Mouse (Mus musculus) midbrain, embryonic 16.5 days (tissue): ENCODE measurements at regions not wholly inside any gene's neighbourhood (a gene's known extent, or its start where the extent isn't known, plus 50 kb on each side); places are given as distances from the start of the nearest gene placed in this dataset.

ENCODE experiments used
- ATAC-seq: fragments of 200-750 bp; cut with Nextera tagmentation; 2 replicates; pipeline ENCODE4 v1.8.0; 2017; ENCODE audit warnings: moderate TSS enrichment
- H3K27ac ChIP-seq: fragments of 300-500 bp; sonication (generic); 2 replicates; pipeline ENCODE4 v1.5.1; 2014; ENCODE audit warnings: mild to moderate bottlenecking, low read length, mixed read lengths
- H3K27me3 ChIP-seq: fragments of 300-500 bp; sonication (generic); 2 replicates; pipeline ENCODE4 v1.6.1; 2014; ENCODE audit warnings: low read depth, low read length, mixed read lengths; ENCODE audit not compliant: control insufficient read depth, insufficient read depth
- H3K36me3 ChIP-seq: fragments of 300-500 bp; sonication (generic); 2 replicates; pipeline ENCODE4 v1.6.1; 2014; ENCODE audit warnings: mild to moderate bottlenecking, low read length, moderate library complexity, mixed read lengths; ENCODE audit not compliant: control insufficient read depth, insufficient read depth
- H3K4me1 ChIP-seq: fragments of 300-500 bp; sonication (generic); 2 replicates; pipeline ENCODE4 v1.6.1; 2014; ENCODE audit warnings: mild to moderate bottlenecking, low read length, mixed read lengths; ENCODE audit not compliant: control insufficient read depth, insufficient read depth
- H3K4me2 ChIP-seq: fragments of 300-500 bp; sonication (generic); 2 replicates; pipeline ENCODE4 v1.6.1; 2014; ENCODE audit warnings: mild to moderate bottlenecking, low read length, mixed read lengths
- H3K4me3 ChIP-seq: fragments of 300-500 bp; sonication (generic); 2 replicates; pipeline ENCODE4 v1.5.1; 2014; ENCODE audit warnings: low read depth, mild to moderate bottlenecking, low read length, moderate library complexity, mixed read lengths
- H3K9ac ChIP-seq: fragments of 300-500 bp; sonication (generic); 2 replicates; pipeline ENCODE4 v1.6.1; 2014; ENCODE audit warnings: low read depth, low read length, mixed read lengths
- H3K9me3 ChIP-seq: fragments of 300-500 bp; sonication (generic); replicated peaks from 2 replicates; pipeline ENCODE4 v1.6.1; 2014; ENCODE audit warnings: mild to moderate bottlenecking, low read length, mixed read lengths; ENCODE audit not compliant: control insufficient read depth, poor library complexity, severe bottlenecking
- WGBS: fragments of 180-500 bp; shearing (Covaris S2); extraction: QIAGEN DNeasy Blood & Tissue Kit; methylation state at CpG from one replicate; pipeline ENCODE4 v1.1.7; 2014; 5-methylcytosine and 5-hydroxymethylcytosine counted together

DNA sequence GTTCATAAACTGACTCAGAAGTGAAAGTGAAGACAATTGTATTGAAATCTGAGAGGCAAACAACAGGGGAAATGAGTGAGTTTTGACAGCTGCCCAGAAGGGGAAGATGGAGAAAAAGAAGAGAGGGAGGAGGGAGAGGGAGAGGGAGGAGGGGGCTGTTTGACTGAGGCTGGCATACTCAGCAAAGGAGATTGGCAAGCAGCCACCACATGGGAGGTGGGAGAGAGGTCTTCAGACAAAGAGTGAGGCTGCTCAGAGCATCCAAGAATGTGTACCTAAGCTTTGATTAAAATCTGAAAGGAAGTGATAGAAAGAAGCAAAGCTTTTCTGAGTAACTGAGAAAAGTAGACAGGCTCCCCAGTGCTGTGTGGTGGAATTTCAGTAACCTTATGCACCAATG lies 636.0 kb downstream of the Sqor start:
- Histone ChIP-seq H3K4me1 (no peaks in the 10 kb centered on the region), H3K27ac (no peak overlapping the region), H3K9ac (no peak overlapping the region), H3K27me3 (no peaks in the 10 kb centered on the region), H3K4me3 (no peak overlapping the region), H3K9me3 (no peaks in the 10 kb centered on the region), H3K4me2 (no peak overlapping the region), H3K36me3 (no peaks in the 10 kb centered on the region)
- ATAC-seq: no peak; the same call in 1 of the 2 replicates

DNA sequence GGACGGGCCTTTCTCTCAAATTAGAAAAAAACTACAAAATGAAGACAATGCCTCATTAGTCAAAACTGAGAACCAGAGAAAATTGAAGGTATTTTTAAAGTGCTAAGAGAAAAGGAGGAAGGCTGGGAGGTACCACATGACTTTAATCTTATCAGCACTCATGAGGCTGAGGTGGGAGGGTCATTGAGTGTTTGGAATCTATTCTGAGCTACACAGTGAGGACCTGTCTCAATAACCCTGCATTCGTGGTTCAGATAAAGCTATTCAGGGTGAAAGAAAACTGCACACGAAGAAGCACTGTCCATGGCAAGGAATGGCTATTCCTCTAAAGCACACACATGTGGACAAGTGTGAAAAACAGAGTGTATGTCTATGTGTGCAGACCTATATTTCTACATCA lies 644.0 kb downstream of the Sqor start:
- no peaks in the 10 kb centered on the region for H3K9me3 ChIP-seq
- H3K4me1 ChIP-seq: no peaks in the 10 kb centered on the region
- H3K9ac ChIP-seq: no peak overlapping the region
- no peak overlapping the region for H3K4me2 ChIP-seq
- no peak overlapping the region for H3K27ac ChIP-seq
- no peak overlapping the region for H3K4me3 ChIP-seq
- H3K27me3 ChIP-seq: no peaks in the 10 kb centered on the region
- no peaks in the 10 kb centered on the region for H3K36me3 ChIP-seq
- no peak for ATAC-seq
- 73% methylated on average over 3 of the region's 3 CpGs for WGBS

DNA sequence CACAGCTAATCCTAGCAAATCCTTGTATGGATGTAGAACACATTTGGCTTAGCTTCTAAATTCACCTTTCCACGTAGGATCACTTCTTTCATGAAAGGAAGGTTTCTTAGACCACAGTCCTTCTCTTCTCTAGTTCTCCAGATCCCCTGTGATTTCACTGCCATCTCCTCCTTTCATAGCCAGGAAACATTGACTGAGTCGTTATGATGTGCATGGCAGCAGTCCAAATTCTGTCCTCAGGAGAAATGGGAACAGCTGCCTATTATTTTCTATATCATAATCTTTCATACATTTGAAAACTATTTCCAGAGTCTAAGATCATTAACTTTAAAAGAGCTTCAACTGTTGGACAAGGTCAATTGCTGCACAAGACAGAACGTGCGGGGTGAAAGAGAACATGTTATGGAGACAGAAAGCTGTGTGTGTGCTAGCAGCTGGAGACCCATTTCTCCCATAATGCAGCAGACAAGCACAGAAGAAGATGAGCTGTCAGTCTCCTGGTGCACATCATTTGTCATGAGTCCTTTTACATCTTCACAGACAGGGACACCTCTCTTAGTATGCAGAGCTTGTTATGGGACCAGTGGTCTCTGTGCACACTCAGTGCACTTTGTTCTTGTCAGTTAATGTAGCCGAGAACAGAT lies 631.6 kb upstream of the Sema6d start:
- no peak overlapping the region for H3K27ac ChIP-seq

DNA sequence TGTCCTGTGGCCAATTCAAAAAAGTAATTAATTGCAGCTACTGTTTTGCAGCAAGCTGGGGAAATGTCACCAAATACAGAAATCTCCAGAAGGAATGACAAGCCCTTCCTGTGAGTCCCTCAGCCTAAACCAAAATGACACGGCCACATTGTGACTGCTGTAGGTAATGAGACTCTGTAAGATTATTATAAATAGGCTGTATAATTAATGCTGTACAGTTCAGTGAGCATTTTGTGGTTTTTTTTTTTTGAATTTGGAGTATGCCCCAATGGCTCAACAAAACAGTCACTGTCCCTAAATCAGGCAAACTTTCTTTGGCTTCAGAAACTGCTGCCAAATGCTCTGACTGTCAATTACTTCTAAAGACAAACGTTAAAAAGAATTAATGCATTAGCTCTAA lies 615.9 kb upstream of the Sema6d start:
- H3K36me3 ChIP-seq: no peaks in the 10 kb centered on the region
- H3K27ac ChIP-seq: no peak overlapping the region
- H3K27me3 ChIP-seq: no peaks in the 10 kb centered on the region
- 54% methylated on average over 2 of the region's 2 CpGs for WGBS
- peaks cover 3% of the 10 kb centered on the region; the same call in 1 of the 2 replicates for H3K4me1 ChIP-seq
- ATAC-seq: no peak
- no peak overlapping the region for H3K4me2 ChIP-seq
- H3K9ac ChIP-seq: no peak overlapping the region
- no peaks in the 10 kb centered on the region for H3K9me3 ChIP-seq
- no peak overlapping the region for H3K4me3 ChIP-seq

More for the DNA sequence above, 631.6 kb upstream of the Sema6d start:
- Histone ChIP-seq H3K9me3 (no peaks in the 10 kb centered on the region), H3K9ac (no peak overlapping the region), H3K27me3 (no peaks in the 10 kb centered on the region), H3K4me1 (no peaks in the 10 kb centered on the region), H3K4me2 (no peak overlapping the region), H3K4me3 (no peak overlapping the region), H3K36me3 (no peaks in the 10 kb centered on the region)
- WGBS: 45% methylated on average over 5 of the region's 5 CpGs
- ATAC-seq: no peak

DNA sequence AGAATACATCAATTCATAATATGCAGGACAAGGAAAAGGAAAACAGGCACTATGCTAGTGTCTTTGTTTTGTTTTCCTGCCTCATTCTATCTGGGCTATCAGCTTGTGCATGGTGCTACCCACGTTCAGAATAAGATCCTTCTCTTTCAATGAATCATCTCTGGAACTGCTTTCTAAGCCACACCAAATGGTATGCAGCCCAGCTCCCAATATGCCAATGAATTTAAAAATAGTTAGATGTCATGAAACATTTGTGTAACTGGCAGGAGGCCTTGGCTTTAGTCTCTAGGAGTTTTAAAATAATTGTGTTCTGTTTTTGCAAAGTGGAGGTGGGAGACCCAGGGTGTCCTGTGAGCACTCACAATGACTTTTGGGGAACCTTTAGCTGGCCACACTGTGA lies 603.1 kb upstream of the Sema6d start:
- Histone ChIP-seq H3K9ac (no peak overlapping the region), H3K27me3 (no peaks in the 10 kb centered on the region), H3K27ac (no peak overlapping the region), H3K4me3 (no peak overlapping the region), H3K36me3 (no peaks in the 10 kb centered on the region), H3K9me3 (no peaks in the 10 kb centered on the region), H3K4me2 (no peak overlapping the region), H3K4me1 (no peaks in the 10 kb centered on the region)
- 57% methylated on average over 1 of the region's 1 CpGs for WGBS
- ATAC-seq: no peak

DNA sequence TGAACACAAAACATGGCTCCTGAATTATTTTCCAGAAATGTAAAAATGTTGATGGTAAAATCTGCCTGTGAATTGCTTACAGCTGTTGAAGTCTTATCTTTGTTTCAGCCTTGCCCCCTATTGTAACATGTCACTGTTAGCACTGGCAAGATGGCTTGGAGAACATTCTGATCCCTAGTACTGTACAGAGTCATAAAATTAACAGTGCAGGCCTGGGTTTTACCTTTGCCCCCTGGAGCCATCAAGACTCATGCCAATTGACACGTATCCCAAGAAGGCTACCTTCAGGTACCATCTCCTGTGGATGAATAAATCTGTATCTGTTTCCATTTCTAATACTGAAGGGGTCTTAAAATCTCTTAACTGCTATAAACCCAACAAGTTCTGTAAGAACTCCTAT lies 583.6 kb upstream of the Sema6d start:
- WGBS: 79% methylated on average over 1 of the region's 1 CpGs
- Histone ChIP-seq H3K4me2 (no peak overlapping the region), H3K4me3 (no peak overlapping the region), H3K27ac (no peak overlapping the region), H3K36me3 (no peaks in the 10 kb centered on the region), H3K27me3 (no peaks in the 10 kb centered on the region), H3K4me1 (no peaks in the 10 kb centered on the region), H3K9me3 (no peaks in the 10 kb centered on the region), H3K9ac (no peak overlapping the region)
- no peak for ATAC-seq

DNA sequence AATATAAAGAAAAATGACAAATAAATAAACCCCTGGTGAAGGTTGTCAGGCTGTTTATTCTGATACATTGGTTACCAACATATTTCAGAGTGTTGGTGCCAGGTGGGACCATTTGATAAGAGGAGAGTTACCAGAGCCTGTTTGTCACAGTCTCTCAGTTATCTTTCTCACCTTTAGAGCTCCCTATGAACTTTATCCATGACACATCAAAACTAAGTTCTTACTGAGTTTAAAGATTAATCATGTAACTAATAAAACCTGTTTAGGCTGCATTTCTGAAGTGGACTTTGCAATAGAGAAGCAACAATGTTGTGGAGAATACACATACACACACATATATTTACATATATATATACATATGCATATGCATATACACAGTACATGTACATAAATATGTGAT lies 582.7 kb upstream of the Sema6d start:
- Histone ChIP-seq H3K36me3 (no peaks in the 10 kb centered on the region), H3K4me1 (no peaks in the 10 kb centered on the region), H3K4me3 (no peak overlapping the region), H3K27me3 (no peaks in the 10 kb centered on the region), H3K27ac (no peak overlapping the region), H3K9me3 (no peaks in the 10 kb centered on the region), H3K4me2 (no peak overlapping the region), H3K9ac (no peak overlapping the region)
- no peak for ATAC-seq

DNA sequence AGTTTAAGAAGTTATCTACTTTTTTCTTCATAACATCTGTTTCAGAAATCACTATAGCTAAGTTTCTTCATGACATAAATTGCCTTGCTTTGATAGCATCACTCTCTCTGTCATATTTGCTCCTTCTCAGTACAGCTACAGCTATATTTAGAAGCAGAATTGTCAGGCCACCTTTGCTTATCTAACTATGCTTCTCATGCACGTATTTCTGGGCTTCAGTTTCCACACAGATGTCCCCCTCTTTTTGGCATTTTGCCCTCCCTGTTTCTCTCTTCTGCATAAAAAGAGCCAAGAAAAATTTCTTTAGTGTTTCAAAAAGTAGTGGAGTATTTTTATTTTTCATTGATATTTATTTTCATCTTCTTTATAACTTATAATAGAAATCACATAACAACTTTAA lies 560.9 kb upstream of the Sema6d start:
- Histone ChIP-seq H3K9ac (no peak overlapping the region), H3K4me1 (0 out of 2 replicates have a peak, but pooled peaks cover 5% of the 10 kb centered on the region), H3K4me2 (no peak overlapping the region), H3K27ac (no peak overlapping the region), H3K9me3 (no peaks in the 10 kb centered on the region), H3K27me3 (no peaks in the 10 kb centered on the region), H3K36me3 (no peaks in the 10 kb centered on the region), H3K4me3 (no peak overlapping the region)
- 63% methylated on average over 1 of the region's 1 CpGs for WGBS
- ATAC-seq: no peak

DNA sequence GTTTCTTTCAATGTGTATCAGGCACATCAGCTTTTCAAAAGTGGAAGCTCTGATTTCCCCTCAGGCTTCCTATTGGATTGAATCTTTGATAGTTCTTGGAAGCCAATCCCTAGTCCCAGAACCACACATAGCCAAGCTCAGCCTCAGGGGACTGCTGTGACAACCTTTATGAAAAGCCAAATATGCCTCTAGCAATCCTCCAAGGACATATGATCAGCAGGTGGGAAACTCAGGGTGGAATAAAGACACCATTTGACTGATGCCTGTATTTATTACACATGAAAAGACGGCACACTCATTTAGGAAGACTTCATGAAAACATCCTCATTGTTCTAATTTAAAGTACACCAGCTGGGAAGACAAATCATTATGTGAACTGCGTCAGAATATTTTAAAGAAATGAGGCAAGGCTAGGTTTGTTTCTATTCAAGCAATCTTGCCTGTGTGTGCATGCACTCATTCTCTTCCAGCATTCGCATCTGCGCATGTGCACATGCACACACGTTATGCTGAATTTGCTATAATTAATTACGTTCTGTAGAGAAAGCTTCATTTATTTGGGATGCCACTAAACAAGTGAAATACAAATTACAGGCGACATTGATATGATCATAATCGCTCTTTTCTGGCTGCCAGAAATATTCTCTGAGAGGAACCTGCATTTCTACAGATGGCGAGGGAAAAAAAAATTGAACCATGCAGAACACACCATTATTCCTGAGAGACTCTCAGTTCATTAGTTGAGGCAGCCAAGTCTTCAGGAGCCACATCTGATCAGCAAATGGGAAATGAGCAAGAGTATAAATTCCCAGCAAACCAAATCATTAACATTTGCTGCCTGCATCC lies 556.6 kb upstream of the Sema6d start:
- Histone ChIP-seq H3K4me2 (peak overlapping the region; percentile 5), H3K27ac (peak overlapping the region; percentile 31), H3K27me3 (no peaks in the 10 kb centered on the region), H3K36me3 (no peaks in the 10 kb centered on the region), H3K4me1 (0 out of 2 replicates have a peak, but pooled peaks cover 5% of the 10 kb centered on the region), H3K9ac (no peak overlapping the region), H3K4me3 (no peak overlapping the region), H3K9me3 (no peaks in the 10 kb centered on the region)
- WGBS: 52% methylated on average over 9 of the region's 9 CpGs
- peak; percentile 80 for ATAC-seq
